Comparison of ENCODE assay signal across 7 mouse cellular contexts in the genomic region with DNA sequence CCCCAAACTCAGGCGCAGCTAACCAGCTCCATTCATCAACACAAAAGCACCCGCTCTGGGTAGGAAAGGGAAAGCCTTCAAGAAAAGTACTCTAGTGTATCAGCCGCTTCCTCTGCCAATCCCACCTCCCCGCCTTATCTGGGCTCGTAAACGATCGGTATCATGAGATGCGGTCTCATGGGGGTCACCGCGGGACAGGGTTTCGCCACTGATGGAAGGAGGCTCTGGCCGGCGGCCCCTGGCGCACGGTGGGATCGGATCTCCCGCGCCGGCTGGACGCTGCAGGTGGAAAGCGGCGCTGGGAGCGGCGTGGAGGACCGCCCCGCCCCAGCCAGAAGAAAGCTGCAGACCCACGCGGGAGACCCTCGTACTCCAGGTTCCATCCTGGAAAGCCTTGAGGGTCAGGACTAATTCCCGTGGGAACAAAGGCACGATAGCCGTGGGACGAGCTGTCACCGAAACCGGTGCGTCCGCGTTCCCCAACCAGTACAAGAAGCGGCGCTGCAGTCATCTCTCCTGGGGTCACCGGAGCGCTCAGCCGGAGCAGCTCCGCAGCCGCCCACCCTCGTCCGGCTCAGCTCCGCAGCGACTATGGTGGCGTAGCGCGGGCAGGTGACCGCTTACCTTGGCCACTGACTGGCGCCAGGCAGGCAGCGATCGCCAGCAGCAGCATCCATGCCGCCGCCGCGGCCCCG. TPM values are rescaled to one million over a fixed set of nuclear protein-coding genes. Genes with fewer than 3 reads are reported as not detected.
A peak's percentile ranks its signal among the peaks of the same experiment; 100 is the strongest.
DNase-seq lines count a peak whose midpoint lies in the region; ATAC-seq and TF ChIP-seq lines count a peak whose summit lies in the region.

No protein-coding gene starts in this region.

- intact Hi-C loops in left cerebral cortex, adult 2 months (cut with DNase I) = no loop called here
- intact Hi-C loops in left cerebral cortex, postnatal 25 days (cut with DNase I) = no loop called here
- intact Hi-C loops in gastrocnemius, postnatal 14 days (cut with DNase I; ENCODE audit: low total_unique reads) = no loop called here

- H3K9ac ChIP-seq in forebrain, postnatal 0 days = peak overlapping the region; percentile 51
- H3K9ac ChIP-seq in liver, embryonic 12.5 days = no peak overlapping the region

- peak; percentile 10 to 11 for DNase-seq in left cerebral cortex, adult 2 months (ENCODE audit: extremely low spot score in 1 of 2, low spot score in 2 of 2)
- DNase-seq in left cerebral cortex, postnatal 25 days (ENCODE audit: low spot score in 2 of 2) = no peak
- DNase-seq in forebrain, postnatal 0 days = peak; percentile 32
- peak; percentile 63 for DNase-seq in retina, embryonic 14.5 days (ENCODE audit: low spot score)
- no peak for DNase-seq in gastrocnemius, postnatal 14 days

- no peaks in the 10 kb centered on the region for H3K9me3 ChIP-seq in forebrain, postnatal 0 days (ENCODE audit: low read length)
- H3K9me3 ChIP-seq in liver, embryonic 12.5 days (replicated peaks) = no peaks in the 10 kb centered on the region

- H3K27me3 ChIP-seq in forebrain, postnatal 0 days (ENCODE audit: insufficient read depth, low read length) = peaks cover 11% of the 10 kb centered on the region; the same call in 1 of the 2 replicates
- H3K27me3 ChIP-seq in liver, embryonic 12.5 days (replicated peaks) = peaks cover 92% of the 10 kb centered on the region

- H3K4me1 ChIP-seq in forebrain, postnatal 0 days (ENCODE audit: insufficient read depth) = peaks cover 13% of the 10 kb centered on the region; the same call in 1 of the 2 replicates
- H3K4me1 ChIP-seq in liver, embryonic 12.5 days = peaks cover 15% of the 10 kb centered on the region; the same call in 1 of the 2 replicates

- H3K4me3 ChIP-seq in left cerebral cortex, adult 2 months = peak overlapping the region; percentile 49
- H3K4me3 ChIP-seq in forebrain, postnatal 0 days (ENCODE audit: low read depth, low read length) = peak overlapping the region; percentile 59
- peak overlapping the region; percentile 52 for H3K4me3 ChIP-seq in liver, embryonic 12.5 days

- peak overlapping the region; percentile 99 for H3K4me2 ChIP-seq in forebrain, postnatal 0 days (ENCODE audit: low read depth)
- peak overlapping the region; percentile 72 for H3K4me2 ChIP-seq in liver, embryonic 12.5 days

- 0 out of 2 replicates have a peak, but pooled peaks have one; percentile 16 for ATAC-seq in common myeloid progenitor, adult 5-6 weeks (replicated peaks; ENCODE audit: low read depth, poor library complexity, severe bottlenecking)
- peak; percentile 5; the same call in 1 of the 2 replicates for ATAC-seq in forebrain, postnatal 0 days
- ATAC-seq in liver, embryonic 12.5 days = no peak

- 1% methylated on average over 60 of the region's 61 CpGs for WGBS in forebrain, postnatal 0 days
- under 1% methylated on average over 61 of the region's 61 CpGs for WGBS in liver, embryonic 12.5 days (ENCODE audit: insufficient replicate concordance)

- TF ChIP-seq CTCF in left cerebral cortex, adult 2 months (IDR thresholded peaks at IDR 0.05) = no peak
- TF ChIP-seq CTCF in forebrain, postnatal 0 days (IDR thresholded peaks at IDR 0.05; ENCODE audit: low read depth) = no peak

- no peak overlapping the region for H3K27ac ChIP-seq in left cerebral cortex, adult 2 months
- H3K27ac ChIP-seq in forebrain, postnatal 0 days (ENCODE audit: low read depth, low read length) = no peak overlapping the region
- no peak overlapping the region for H3K27ac ChIP-seq in liver, embryonic 12.5 days

- no peaks in the 10 kb centered on the region for H3K36me3 ChIP-seq in forebrain, postnatal 0 days (ENCODE audit: insufficient read depth)
- H3K36me3 ChIP-seq in liver, embryonic 12.5 days = no peaks in the 10 kb centered on the region

RNA-seq across cellular contexts. Expression of a gene that starts 0.5 kb away (rescaled TPM):
- total RNA-seq in left cerebral cortex, adult 2 months (2021) = under 1 TPM; 0.07 TPM
- under 1 TPM; 0.14 to 0.44 TPM for total RNA-seq in left cerebral cortex, postnatal 25 days (2021)
- total RNA-seq in common myeloid progenitor, adult 5-6 weeks (2017) = not detected in 2 replicates
- total RNA-seq in forebrain, postnatal 0 days (2014; rRNA removed) = 0.62 and 1.3 TPM in 2 replicates
- 0.04 and 0.15 TPM in 2 replicates for polyA plus RNA-seq in forebrain, postnatal 0 days (2015; fragmentation: Nextera tagmentation; extraction: Ambion mirVana)
- 0.10 and 0.29 TPM in 2 replicates for polyA plus RNA-seq in liver, embryonic 12.5 days (2016; fragmentation: Nextera tagmentation; extraction: Ambion mirVana)
- total RNA-seq in gastrocnemius, postnatal 14 days (2021) = not detected

Comparison
In these comparisons a context has a peak if more than half of its experiments do, and no peak if none do; other contexts are left out.
1. DNase-seq: peak in left cerebral cortex, adult 2 months (2 of 2), forebrain, postnatal 0 days (single experiment) and retina, embryonic 14.5 days (single experiment); none in left cerebral cortex, postnatal 25 days (0 of 2) and gastrocnemius, postnatal 14 days (single experiment).
2. Peak in every context shown above with its lines, with median percentiles within 50 percentile points of each other: H3K4me3 ChIP-seq.